In genomic region chr5:74469620-74470019, GRCm38 (mm10) we compare ENCODE assay signal across 25 mouse cellular contexts.
"Had no signal": no experiment of that assay in that cellular context is flagged by ENCODE, and none has a peak within 500 bp of the region (broad histone marks: within the 10 kb centered on the region; RNA-seq: fewer than 3 reads in every experiment).

No protein-coding gene starts in this region.

- H3K4me3 ChIP-seq: gastrocnemius, adult 2 months; heart, embryonic 10.5 days; heart, embryonic 12.5 days; hindbrain, embryonic 10.5 days; hindbrain, embryonic 12.5 days; layer of hippocampus, adult 2 months; left cerebral cortex, adult 2 months; liver, embryonic 13.5 days; liver, embryonic 15.5 days had no signal

- H3K36me3 ChIP-seq: heart, embryonic 10.5 days; heart, embryonic 12.5 days; hindbrain, embryonic 10.5 days; hindbrain, embryonic 12.5 days; liver, embryonic 13.5 days; liver, embryonic 15.5 days had no signal

- H3K4me2 ChIP-seq: heart, embryonic 12.5 days; hindbrain, embryonic 12.5 days; hindbrain, embryonic 14.5 days; liver, embryonic 11.5 days; liver, embryonic 13.5 days; liver, embryonic 15.5 days had no signal

- ATAC-seq: forebrain, embryonic 16.5 days; hindbrain, embryonic 16.5 days; inflammation-experienced regulatory T-cells, adult 6 months; intestine, embryonic 16.5 days had no signal

- H3K9ac ChIP-seq: heart, embryonic 12.5 days; hindbrain, embryonic 12.5 days; hindbrain, embryonic 14.5 days; liver, embryonic 13.5 days; liver, embryonic 15.5 days had no signal

- DNase-seq: gastrocnemius, adult 2 months; gastrocnemius, postnatal 10 days; gastrocnemius, postnatal 25 days; heart, adult 18-20 months; heart, postnatal 10 days; heart, postnatal 4 days; kidney, adult 8-10 months; kidney, postnatal 25 days; kidney, postnatal 4 days; liver; liver, embryonic 13.5 days had no signal

- H3K9me3 ChIP-seq: heart, embryonic 10.5 days; heart, embryonic 12.5 days; hindbrain, embryonic 10.5 days; hindbrain, embryonic 12.5 days; liver, embryonic 13.5 days; liver, embryonic 15.5 days had no signal

- H3K27ac ChIP-seq: gastrocnemius, adult 2 months; heart, embryonic 10.5 days; hindbrain, embryonic 10.5 days; hindbrain, embryonic 12.5 days; hindbrain, embryonic 14.5 days; kidney, postnatal 0 days; layer of hippocampus, adult 2 months; left cerebral cortex, adult 2 months; liver, embryonic 13.5 days; liver, embryonic 15.5 days had no signal

- H3K4me1 ChIP-seq: heart, embryonic 10.5 days; heart, embryonic 12.5 days; hindbrain, embryonic 10.5 days; hindbrain, embryonic 12.5 days; liver, embryonic 13.5 days; liver, embryonic 15.5 days had no signal

- H3K27me3 ChIP-seq: heart, embryonic 12.5 days; hindbrain, embryonic 12.5 days; liver, embryonic 13.5 days; liver, embryonic 15.5 days had no signal
